Mouse (Mus musculus) bone marrow, adult 2 months (tissue): Measurements from ENCODE around the gene Smndc1.
"Not testable (repeated sequence)": the region's sequence is repeated elsewhere in the genome, so short reads cannot be mapped to it uniquely, and the experiment has no call there.

Experiments
- CTCF ChIP-seq: fragments of 200-500 bp; IDR thresholded peaks from 2 replicates; pipeline ENCODE4 v1.5.1; 2011; ENCODE audit warnings: low read length, control low read depth; ENCODE audit not compliant: control insufficient read depth, insufficient read depth
- POLR2A ChIP-seq: fragments of 200-500 bp; IDR thresholded peaks from 2 replicates; pipeline ENCODE4 v1.6.1; 2011; ENCODE audit warnings: low read depth, mild to moderate bottlenecking, control low read depth, low read length, borderline replicate concordance; ENCODE audit not compliant: control insufficient read depth

GRCm38 (mm10) chr19:53395805-53396204, 5.4 kb upstream of the Smndc1 start:
- TF ChIP-seq POLR2A, CTCF: not testable (repeated sequence)
